Mouse (Mus musculus): ENCODE measurements around the gene Alx3.

Alx3 gene

GRCm38 (mm10) chr3:107582875-107583767 is 11.7 kb upstream of the Alx3 start:
- in situ Hi-C loops (cut with MboI; ENCODE audit: low sequenced_read_pairs): no loop called here

GRCm38 (mm10) chr3:107583893-107584292 is 10.9 kb upstream of the Alx3 start:
- in situ Hi-C loops (cut with MboI; ENCODE audit: low sequenced_read_pairs): no loop called here

DNA sequence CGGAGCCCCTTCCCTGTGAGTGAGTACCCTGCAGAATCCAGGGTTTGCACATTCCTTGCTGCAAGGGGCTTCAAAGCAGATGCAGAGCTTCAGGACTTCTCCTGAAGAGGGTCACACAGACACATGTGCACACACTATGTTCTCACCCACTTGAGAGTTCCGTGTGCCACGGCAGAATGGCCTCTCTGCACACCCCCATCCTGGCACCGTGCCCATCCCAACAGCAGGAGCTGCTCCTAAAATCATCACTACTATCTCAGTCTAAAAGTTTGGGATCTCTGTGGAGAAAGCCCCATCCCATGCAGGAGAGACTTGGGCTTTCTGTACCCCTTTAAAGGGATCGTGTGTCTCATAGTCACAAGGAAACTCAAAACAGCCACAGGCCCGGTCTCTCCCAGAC is 8.3 kb upstream of the Alx3 start:
- in situ Hi-C loops (cut with MboI; ENCODE audit: low sequenced_read_pairs): no loop called here

- in situ Hi-C loops (cut with MboI; ENCODE audit: low sequenced_read_pairs): no loop called here
These were observed 3.2 kb upstream of the Alx3 start for GRCm38 (mm10) chr3:107591612-107592011.

DNA sequence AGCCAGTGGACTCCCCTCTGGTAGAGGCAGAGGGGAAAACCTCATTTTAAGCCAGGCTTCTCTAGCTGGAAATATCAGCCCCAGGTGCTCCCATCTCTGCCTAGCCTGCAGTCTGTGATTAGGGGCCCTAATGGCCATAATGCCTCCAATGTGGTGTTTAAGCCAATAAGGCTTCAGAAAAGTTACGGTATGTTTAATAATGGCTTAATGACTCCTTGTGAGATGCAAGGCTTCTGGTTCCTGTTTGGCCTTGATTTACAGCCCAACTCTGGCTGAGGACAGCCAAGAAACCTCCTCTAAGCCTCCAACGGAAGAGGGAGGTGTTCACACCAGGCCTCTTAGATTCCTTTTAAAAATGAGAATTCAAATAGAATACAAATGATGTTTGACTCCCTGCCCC is 1.2 kb upstream of the Alx3 start:
- in situ Hi-C loops (cut with MboI; ENCODE audit: low sequenced_read_pairs): no loop called here

DNA sequence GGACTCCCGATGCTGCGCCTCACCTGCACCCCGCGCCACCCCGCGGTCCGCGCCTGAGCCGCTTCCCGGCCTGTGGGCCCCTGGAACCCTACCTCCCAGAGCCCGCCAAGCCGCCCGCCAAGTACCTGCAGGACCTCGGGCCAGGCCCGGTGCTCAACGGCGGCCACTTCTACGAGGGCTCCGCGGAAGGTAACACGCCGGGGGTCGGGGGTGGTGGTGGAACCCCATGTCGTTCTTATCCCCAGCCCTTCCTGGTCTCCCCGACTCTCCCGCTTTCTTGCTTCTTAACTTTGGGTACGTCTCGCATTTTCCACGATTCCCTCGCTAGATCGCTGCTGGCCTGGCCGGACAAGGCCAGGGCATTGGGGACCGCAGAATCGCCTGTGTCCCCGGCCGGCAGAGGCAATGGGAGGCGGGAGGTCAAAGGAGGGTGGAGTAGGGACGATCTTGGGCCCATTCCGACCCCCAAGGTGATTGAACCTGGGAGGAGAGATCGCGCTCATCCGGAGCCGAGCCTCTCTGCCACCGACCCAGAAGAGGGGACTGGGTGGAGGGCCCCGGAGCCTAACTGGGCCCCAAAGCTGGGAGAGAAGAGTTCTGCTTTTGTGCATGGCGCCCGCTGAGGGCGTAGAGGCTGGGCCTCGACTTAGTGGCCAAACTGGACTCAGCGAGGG is 570 bp downstream of the Alx3 start:
- in situ Hi-C loops (cut with MboI; ENCODE audit: low sequenced_read_pairs): no loop called here

DNA sequence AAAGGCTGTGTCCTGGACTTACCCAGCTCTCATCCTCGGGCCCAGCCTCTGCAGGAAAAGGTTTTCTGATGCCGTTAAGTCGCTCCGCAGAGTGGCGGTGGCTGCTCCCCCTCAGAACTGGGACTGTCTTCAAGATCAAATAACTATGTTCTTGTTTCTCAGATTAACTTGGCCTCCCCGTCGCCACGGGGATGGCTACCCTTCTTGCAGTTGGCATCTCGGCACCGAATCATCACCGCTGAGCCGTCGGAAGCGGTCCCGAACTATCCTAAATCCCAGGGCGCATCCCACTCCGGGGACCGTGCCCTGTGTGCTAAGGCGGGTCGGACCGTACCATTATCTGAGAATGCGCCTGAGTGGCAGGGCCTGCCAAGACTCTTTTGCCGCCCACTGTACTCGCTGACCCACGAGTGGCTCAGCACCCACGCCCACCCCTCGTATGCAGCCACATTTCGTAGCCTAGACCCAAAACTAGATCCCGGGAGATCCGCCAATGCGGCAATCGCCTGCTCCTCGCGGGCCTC is 1.2 kb downstream of the Alx3 start:
- in situ Hi-C loops (cut with MboI; ENCODE audit: low sequenced_read_pairs): no loop called here

GRCm38 (mm10) chr3:107596559-107596958 is 1.7 kb downstream of the Alx3 start:
- in situ Hi-C loops (cut with MboI; ENCODE audit: low sequenced_read_pairs): no loop called here

DNA sequence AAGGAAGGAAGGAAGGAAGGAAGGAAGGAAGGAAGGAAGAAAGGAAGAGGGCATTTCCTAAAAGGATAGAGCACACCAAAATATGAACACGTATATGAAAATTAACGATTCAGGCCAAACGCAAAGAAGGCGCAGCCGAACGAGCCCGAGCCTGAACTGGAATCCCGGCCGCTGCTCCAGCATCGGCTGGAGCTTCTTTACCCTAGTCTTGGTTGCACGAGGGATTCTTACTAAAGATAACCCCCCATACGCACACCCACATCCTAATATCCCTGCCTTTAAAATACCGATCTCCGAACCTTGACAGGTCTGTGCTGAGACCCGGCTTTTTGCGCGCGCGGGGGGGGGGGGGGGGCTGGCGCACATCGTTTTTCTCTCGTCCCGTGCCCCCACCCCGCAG is 2.3 kb downstream of the Alx3 start:
- in situ Hi-C loops (cut with MboI; ENCODE audit: low sequenced_read_pairs): no loop called here

DNA sequence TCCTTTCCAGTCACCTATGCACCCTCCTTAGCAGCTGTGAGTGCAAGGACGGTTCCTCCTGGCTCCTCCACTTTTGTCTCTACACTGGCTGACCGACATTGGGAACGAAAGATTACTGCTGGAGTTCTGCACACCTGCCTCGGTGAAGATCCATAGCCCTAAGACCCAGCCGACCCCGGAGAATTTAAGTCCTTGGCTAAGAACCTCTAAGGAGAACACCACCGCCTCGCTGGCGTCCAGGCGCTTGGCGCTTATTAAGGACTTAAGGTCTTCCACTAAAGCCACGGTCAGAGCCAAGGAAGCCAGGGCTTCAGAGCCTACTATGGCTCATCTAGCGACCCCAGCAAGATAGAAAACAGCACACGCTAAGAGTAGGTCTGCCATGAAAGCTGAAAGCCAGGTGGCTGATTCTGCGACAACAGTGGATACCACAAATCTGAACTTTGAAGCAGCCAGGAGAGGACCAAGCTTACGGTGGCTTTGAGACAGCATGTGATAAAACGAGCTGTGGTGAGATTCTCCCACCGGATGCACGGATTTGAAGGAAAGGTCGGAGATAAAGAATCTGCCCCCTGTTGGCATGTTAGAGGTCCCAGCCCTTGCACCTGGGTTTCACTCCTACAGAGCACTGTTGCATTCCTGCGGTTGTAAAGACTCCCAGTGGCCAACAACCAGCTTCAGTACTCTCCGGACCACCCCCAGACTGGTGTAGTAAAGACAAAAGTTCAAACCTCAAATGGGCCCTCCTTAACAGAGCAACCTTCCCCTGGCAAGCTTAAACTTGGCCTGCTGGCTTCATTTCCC is 3.0 kb downstream of the Alx3 start:
- in situ Hi-C loops (cut with MboI; ENCODE audit: low sequenced_read_pairs): no loop called here

GRCm38 (mm10) chr3:107600127-107600526 is 5.3 kb downstream of the Alx3 start:
- in situ Hi-C loops (cut with MboI; ENCODE audit: low sequenced_read_pairs): no loop called here

DNA sequence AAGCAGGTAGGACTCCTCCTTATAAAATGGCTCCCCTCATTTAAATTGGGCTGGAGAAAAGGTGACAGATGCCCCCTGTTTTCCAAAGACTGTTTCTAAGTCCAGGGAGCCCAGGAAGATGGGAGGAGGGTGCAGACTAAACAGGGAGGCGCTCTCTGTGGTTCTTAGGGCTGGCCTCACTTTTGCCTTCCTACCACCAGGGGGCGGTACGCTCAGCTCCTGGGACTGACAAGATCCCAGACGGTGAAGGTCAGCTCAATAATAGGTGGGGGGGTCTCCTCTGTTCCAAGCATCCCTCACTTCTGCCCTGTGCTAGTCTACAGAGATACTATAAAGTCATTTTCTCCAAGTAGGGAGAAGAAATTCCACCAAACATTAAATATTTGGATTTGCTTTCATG is 10.5 kb downstream of the Alx3 start:
- in situ Hi-C loops (cut with MboI; ENCODE audit: low sequenced_read_pairs): no loop called here

DNA sequence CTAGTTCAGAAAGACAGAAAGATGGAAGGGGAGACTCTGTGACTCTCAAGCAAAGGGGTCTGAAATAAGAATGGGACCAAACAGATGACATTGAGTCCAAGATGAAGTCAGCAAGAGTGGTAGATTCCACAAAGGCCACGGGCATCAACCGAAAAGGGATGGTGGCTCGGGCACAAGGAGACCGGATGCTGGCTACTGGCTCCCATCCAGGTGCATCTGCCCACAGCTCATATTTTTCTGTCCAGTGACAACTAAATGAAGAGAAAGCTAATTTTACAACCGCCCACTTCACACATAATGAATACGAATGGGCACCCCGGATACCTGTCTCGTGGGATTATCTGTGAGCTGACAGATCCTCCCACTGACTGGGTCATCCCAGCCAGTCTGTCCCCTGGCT is 12.4 kb downstream of the Alx3 start:
- in situ Hi-C loops (cut with MboI; ENCODE audit: low sequenced_read_pairs): no loop called here

DNA sequence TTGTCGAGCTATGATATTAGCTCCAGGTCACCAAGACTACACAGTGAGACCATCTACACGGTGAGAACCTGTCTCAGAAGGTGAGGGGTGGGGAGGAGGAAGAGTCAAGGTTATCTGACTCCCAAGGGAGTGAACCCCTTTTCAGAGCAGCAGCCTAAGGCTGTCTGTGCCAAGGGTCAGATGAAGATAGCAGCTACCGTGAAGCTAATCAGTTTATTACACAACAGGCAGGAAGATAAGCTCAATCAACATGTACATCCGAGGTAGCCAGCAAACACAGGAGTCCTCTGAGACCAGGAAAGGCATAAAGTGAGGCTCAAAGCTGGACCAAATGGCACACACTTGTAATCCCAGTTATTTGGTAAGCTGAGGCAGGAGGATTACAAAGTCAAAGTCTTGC is 14.0 kb downstream of the Alx3 start:
- in situ Hi-C loops (cut with MboI; ENCODE audit: low sequenced_read_pairs): no loop called here

DNA sequence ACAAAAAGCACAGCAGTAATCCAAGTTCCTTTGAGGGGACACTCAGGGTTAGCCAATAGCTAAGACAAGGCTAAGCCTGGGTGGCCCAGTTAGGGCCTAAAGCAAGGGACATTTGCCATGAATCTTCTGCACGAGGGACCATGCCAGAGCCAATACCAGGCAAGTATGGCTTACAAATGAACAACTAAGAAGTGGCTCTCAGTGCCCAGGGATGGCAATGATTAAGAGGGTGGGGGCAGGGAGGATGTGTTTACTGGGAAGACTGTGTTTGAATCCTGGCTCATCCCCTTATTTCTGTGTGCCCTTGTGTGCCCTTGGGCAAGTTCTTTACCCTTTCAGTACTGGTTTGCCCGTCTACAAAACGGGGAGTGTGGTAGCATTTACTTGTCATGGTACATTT is 14.5 kb downstream of the Alx3 start:
- in situ Hi-C loops (cut with MboI; ENCODE audit: low sequenced_read_pairs): no loop called here

DNA sequence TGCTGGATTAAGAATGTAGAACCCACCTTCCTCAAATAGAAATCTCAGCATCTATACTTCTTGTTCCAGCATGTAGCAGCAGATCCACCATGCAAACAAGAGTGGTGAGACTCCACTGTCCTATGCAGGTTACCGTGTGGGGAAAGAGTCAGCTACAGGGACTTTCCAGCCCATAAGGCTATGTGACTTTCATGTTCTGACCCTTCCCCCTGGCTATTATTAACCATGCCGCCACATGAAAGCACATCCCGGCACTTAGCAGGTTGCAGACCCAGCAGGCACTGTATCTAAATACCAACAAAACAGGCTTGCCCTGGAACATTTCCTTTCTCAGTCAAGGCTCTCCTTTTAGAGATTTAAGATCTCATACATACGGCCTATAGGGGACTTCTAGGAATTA is 16.6 kb downstream of the Alx3 start:
- in situ Hi-C loops (cut with MboI; ENCODE audit: low sequenced_read_pairs): loop anchor here (5.0 kb wide), 1 partner anchor 59 kb away; no protein-coding TSS in a partner anchor

- in situ Hi-C loops (cut with MboI; ENCODE audit: low sequenced_read_pairs): loop anchor here (5.0 kb wide), 1 partner anchor 61 kb away; no protein-coding TSS in a partner anchor
These were observed 18.2 kb downstream of the Alx3 start for GRCm38 (mm10) chr3:107612902-107613525.

- in situ Hi-C loops (cut with MboI; ENCODE audit: low sequenced_read_pairs): no loop called here
These were observed 23.0 kb downstream of the Alx3 start for GRCm38 (mm10) chr3:107617800-107618199.

DNA sequence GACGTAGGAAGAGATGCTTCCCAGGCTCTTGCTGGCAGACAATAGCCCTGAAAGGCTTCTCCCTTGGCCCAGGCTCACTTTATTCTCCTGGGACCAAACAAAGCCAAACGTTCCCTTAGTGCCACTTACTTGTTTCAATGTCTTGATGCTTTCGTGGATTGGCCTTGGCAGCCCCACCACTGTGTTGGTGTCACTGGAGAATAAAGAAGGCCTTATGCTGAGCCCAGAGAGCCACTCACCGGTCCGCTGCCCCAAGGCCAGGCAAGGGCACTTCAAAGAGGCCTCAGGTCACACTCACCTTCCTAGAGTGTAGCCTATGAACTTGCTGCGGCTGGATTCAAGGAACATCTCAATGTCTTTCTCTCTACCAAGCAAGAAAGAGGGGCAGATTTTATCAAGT is 25.1 kb downstream of the Alx3 start:
- in situ Hi-C loops (cut with MboI; ENCODE audit: low sequenced_read_pairs): no loop called here

GRCm38 (mm10) chr3:107621286-107622075 is 26.6 kb downstream of the Alx3 start:
- in situ Hi-C loops (cut with MboI; ENCODE audit: low sequenced_read_pairs): no loop called here
